Mouse (Mus musculus) cerebellum, adult 9-11 months (tissue): Measurements from ENCODE around the gene Calcrl.
"Not testable (repeated sequence)": the region's sequence is repeated elsewhere in the genome, so short reads cannot be mapped to it uniquely, and the experiment has no call there.

ENCODE experiments used
- DNase-seq: peaks from one replicate; pipeline ENCODE4 v3.0.0; 2022

Calcrl gene

DNA sequence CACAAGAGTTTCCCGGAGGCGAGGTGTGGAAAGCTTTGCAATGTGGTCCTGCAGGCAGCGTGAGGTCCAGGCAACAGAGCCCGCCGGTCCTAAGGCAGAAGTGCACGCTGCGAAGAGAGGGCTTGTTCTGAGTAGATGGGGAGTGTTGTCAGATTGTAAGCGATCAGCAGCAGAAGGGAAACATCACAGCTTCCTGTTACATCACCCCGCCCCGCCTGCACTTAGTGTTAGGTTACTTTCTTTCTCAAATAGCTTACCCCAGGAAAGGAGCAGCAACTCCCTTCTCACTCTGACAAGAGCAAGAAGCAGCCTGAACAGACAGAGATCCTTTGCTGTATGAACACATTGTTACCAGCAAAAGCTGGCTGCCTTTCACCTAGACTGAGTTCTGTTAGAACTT lies at the start of gene Calcrl:
Gene Calcrl, minus strand, starts transcription at position 274 of the 400 bp plus-strand sequence.
- DNase-seq, result peak; percentile 5

DNA sequence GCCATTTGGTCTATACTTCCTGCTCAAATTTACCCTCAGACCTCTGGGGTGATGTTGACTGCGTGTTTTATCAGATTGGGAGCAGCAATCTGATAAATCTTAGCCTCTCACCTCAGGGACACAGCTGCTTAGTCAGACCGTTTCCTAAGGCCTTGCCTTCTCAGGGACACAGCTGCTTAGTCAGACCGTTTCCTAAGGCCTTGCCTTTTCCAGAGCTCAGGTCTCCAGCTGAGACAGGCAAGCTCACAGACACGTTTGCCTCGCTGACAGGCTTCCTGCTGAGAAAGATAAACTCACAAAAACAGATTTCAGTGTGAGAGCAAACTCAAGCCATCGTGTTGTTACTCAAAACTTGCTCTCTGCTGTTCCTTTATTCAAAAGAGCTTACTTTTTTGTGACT lies 49.4 kb upstream of the Calcrl start:
- no peak for DNase-seq

DNA sequence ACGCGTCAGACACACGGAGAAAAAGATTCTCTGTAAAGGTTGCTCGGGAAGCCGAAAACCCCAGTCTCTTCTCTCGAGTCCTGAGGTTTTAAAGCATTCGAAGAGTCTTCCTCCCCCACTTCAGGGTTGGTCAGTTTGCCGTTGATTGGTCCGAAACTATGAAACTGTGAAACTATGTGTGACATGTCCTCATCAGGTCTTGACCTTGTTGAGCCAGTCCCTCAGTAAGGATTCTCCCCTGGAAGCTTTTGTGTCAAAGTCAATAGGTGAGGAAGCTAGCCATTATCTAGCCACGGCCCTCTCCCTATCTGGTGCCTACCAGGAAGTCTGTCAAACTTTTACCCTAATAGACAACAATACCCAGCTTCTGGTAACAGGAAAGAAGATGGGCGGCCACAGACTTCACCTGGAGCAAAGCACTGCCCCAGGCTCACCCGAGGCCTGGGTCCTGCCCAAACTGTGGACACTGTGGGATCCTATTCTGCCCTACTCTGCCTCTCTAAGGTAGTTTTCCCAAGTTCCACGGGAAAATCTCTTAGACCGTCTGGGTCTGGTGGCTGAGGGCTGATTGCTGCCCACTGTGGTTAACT lies 48.8 kb upstream of the Calcrl start:
- no peak for DNase-seq

DNA sequence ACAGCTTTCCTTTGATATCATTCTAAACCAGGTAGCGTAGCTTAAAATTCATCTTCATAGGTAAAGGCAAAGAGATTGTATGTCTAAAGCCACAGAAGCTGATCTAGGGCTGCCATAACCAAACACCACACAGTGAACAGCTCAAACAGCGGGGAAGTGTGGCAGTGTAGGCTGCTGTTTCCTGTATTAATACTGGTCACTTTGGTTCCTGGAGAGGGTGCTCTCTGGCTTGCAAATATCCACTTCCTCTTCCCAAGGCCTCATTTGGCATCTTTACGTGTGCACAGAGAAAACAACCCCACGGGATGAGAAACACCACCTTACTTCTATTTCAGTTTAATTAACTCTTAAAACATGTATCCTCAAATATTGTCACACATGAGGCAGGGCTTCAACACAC lies 42.2 kb upstream of the Calcrl start:
- no peak for DNase-seq

DNA sequence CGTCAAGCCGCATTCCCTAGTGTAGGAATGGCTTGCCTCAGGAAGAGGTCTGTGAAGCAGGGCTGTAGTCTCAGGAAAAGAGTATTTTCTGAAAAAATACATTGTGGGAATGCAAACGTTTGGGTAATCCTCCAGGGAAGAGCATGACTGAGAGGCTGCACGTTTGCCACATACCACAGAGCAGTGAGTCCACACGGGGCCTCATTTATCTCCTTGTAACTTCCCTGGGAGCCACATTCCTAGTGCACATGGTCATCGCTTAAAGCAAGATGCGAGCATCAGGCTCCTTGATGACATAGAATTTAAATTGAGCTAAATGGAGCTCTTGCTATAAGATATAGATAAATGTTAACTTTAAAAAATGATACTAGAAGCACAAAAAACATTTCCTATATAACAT lies 39.7 kb upstream of the Calcrl start:
- DNase-seq, result no peak

DNA sequence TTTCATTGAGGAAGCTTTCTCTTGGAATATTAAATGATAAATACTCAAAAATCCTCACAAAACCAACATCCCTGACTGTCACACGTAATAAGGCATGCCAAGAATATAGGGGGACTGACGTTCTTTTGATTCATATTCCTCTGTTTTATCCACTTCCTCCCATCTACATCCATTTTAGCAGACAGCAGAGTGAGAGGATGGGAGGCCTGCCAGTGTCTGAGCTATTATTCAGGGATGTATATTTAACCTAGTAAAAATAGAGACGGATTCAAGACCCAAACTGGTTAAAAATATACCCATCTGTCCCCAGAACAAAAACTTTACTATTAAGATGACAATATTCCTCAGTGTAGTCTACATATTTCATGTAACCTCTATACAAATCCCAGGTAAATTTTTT lies 37.2 kb upstream of the Calcrl start:
- DNase-seq, result no peak

DNA sequence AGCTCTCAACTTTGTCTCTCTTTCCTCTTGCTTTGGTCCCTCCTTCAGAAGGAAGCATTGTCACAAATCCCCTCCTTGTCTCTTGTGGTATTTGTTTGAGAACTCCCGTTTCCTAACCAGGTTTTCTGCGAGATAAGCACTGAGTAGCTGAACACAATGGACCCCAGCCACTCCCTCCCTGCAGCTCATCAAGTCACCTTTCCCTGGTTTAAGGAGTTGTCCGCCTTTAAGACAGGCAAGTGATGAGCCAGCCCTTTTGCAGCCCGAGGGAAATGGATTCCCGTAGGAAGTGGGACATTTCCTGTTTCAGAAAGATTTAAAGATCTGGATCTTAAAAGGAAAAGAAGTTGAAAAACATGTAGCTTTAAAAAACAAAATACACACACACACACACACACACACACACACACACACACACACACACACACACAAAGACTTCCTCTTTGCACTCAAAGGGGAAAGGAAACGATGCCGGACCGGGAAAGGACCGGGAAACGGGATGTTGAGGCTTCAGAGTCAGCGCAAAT lies 34.5 kb upstream of the Calcrl start:
- DNase-seq, result no peak

DNA sequence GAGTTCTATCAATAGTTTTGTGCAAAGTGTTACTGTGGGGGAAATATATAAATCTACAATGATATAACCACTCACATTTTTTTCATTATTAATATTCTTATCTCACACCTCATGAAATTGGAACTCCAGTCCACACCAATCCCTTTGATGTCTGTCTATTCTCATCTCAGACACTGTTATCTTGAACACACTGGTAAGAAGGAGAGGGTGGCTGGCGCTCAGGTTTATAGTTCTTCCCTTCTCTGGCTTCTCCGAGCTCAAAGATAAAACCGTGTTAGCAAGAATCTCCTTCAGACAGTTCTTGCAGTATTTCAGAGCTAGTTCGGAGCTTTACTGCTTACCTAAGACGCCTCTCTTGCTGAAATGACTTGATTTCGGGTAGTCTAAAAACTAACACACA lies 32.0 kb upstream of the Calcrl start:
- DNase-seq, result no peak

DNA sequence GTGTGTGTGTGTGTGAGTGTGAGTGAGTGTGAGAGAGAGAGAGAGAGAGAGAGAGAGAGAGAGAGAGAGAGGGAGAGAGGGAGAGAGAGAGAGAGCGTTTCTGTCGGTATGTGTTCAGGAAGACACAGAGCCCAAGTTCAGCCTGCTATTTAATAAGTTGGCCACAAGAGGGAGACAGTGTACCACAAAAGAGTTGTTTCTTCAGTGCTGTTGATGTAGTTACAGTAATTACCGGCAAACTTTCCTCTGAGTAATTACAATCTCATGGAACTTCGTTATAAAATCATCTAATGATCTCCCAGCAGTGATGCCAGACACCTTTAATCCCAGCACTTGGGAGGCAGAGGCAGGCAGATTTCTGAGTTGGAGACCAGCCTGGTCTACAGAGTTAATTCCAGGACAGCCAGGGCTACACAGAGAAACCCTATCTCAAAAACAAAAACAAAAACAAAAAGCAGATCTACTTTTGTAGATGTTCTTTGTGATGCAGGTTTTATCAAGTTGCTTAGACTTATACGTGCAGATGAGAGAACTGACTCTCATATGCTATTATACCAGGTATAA lies 30.1 kb upstream of the Calcrl start:
- peak; percentile 26 for DNase-seq

DNA sequence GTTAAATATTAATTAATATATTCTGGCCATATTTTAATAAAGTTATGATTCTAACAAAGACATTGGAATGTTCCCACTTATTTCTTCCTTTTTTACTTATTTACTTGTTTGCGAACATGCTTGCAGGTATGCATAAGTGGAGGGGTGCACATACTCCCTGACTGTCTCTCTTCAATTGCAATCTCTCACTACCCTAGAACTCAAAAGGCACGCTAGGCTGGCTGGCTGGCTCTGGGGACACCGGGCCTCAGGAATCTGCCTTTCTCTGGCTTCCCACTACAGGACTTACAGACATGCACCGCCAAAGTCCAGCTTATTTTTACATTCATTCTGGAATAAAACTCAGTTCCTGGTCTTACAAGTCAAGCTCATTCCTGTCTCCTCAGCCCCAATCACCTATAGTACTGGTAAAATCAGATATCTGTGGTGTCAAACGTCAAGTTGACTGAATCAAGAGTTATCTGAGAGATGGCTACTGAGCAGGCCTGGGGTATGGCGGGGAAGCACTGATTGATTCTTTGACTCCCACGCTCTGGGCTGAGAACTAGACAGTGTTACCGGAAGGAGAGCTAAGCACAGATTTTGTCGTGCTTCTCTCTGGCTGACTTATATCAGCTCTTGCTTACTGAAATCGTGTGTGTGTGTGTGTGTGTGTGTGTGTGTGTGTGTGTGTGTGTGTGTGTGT lies 29.5 kb upstream of the Calcrl start:
- DNase-seq, result no peak

DNA sequence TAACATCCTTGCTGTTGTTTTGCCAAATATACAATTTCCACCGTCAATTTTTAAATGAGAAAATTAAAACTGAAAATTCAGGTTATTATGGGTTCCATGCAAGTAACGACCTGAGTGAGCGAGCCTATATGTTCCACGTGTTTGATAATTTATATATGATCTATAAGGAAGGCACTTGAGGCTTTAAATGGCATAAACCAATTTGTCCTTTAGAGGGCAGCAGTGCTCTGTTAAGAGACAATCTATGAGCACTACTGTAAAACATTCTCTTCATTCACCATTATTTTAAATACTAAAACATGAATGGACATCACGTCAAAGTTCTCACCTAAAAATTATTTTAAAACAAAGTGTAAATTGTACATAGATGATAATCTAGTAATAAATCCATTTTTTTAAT lies 28.8 kb upstream of the Calcrl start:
- no peak for DNase-seq

DNA sequence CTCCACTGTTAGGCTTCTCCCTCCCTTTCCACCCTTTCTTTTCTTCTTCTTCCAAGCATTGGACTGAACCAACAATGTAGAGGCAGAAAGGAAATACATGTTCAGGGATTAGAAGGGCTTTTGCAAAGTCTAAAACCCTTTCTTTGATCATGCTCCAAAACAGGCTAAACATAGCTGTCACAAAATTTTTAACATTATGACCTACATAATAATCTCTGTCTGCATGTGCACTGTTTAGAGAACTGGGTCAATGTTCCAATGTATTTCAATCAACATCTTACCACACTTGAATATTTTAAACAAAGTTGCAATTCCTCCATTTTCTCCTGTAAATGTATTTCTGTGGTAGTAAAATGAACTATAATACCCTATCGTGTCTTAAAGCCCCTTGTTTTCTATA lies 20.3 kb upstream of the Calcrl start:
- DNase-seq, result no peak

DNA sequence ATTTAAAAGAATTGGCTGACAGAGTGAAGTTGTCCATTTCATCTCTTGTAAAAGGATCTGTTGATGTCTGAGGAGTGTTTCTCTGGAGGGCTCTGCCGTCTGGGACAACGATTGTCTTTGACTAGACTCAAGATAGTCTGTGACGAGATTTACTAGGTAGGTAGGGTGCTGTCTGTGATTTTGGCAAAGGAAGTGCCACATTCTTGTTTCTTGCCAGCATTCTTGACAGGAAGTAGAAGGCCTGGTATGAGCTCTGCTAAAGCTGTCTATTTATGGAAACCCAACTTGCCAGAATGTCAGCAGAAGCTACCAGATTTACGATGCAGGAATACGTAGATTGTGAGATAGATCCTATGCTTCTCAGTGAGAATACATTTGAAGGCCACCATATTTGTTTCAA lies 16.7 kb upstream of the Calcrl start:
- no peak for DNase-seq

DNA sequence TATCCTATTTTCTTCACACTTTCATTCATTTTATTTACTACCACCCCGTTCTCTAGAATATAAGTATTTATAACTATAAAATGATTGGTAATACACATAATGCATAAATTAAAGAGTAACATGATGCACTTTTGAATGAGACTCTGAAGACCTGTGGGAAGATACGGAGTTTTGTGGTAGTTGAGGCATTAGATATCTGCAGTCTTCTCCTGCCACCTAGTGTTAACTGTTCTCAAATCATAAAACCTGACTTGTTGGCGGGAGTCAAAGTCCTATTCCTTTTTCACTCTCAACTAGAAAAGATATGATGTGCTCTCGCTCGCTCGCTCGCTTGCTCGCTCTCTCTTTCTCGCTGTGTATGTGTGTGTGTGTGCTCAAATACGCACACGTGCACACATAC lies 4.5 kb upstream of the Calcrl start:
- DNase-seq, result no peak

DNA sequence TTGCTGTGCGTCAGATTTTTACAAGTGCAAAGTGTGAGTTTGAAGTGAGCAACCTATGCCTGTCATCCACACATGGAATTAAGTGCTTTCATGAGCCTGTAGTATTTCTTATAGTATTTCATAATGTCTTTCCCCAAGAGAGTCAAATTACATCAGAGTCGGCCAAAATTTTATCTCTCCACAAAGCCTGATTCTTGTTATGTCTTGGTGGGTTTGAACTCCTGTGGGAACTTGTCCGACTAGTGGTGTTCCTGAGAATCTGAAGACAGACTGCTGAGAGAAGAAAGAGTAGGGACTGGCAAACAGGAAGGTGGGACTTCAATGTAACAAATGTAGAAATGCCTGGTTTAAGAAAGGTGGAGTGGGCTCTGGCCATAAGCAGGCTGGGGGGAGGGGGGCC lies 3.6 kb upstream of the Calcrl start:
- DNase-seq, result no peak

DNA sequence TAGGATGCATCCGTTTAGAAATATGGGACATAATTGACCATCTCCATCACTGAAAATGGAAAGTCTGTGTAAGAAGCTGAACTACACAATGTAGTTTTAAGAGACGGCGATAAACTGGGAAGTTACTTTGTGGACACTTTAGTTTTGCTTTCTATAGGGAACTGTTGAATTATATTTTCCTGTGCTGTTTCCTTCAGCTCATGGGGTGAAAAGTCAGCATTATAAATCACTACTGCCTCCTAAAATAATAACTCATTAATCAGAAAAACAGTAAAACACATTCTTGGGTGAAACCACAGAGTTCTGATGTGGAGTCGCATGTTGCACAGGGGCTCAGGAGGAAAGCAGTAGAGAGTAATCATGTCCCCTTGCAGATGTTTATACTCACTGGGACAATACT lies 1.3 kb upstream of the Calcrl start:
- no peak for DNase-seq

DNA sequence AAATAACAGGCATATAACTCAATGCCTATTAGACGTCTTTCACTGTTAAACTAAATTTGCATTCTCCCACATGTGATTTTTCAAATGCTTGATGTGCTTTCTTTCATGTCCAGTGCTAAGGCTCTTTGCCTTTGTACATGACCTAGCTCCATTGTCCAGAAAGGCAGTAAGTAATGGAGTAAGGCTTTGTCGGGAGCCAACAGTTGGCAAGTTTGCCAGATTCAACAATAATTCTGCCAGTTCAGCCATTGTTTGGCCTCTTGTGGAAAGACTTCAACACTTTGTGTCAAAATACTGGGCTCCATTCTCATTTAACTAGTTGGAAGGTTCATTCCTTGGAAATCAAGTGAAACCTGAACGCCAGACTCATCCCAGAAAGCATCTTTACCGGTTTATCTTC lies 8.7 kb downstream of the Calcrl start:
- no peak for DNase-seq

DNA sequence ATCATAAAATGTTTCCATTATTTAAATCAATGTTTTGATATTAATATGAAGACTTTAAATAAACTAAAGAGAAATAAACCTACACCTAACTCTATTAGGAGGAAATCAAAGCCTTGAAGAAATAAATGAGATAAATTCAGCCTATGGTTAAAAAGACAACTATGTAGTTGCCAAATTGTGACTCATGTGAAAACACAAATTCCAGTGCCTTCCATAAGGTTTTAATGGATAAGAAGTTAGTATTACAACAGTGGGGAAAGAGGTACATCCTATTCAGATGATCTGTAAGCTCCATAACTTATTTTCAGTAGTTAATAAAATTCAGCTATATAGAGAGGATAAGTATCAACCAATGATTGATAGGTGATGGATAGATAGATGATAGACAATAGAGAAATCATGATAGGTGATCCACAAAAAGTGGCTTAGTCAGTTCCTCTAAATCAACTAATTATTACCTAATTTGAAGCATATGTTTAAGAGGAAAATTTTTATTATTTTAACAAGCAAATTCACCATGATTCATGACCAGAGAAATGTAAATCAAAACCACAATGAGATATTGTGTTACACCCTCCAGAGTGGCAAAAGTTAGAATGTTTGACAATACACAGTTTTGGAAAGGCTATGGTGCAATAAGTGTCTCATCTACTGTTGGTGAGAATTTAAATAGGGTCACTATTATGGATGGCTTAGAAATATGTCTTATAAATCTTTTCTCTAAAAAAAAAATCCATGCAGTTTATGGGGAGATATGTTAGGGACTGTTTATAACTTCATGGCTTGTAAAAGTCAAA lies 15.2 kb downstream of the Calcrl start:
- no peak for DNase-seq

DNA sequence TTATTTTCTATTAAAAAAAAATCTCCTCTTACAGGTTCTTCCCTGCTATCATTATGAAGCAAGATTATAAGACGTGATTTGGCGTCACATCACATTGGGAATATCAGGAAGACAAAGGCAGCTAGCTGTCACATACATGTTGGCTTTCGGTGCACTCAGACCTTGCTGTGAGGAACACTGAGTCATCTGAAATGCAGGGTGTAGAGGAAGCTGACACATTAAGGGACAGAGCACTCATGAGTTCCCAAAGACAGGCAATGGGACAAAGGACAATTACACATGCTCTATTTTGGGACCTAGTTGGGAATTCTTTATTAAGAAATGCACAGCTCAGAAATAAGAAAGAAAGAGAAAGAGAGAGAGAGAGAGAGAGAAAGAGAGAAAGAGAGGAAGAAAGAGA lies 20.4 kb downstream of the Calcrl start:
- DNase-seq, result no peak

DNA sequence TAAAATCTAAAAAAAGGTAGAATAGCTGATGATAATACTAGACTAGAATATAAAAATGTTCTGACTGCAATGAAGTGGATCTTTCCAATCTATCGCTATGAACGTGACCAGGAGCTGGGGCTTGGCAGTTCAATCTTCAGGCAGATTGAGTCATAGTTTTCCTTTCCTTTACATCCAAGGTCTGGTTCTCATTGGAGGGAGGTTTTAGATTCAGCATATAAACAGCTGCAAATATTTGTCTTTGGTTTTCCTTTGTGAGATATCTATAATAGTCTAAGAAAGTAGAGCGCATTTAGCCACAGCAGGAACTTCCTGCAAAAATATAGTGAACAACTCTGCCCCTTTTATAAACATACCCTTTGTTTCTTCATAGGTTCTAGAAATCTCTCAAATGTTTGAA lies 22.5 kb downstream of the Calcrl start:
- no peak for DNase-seq

DNA sequence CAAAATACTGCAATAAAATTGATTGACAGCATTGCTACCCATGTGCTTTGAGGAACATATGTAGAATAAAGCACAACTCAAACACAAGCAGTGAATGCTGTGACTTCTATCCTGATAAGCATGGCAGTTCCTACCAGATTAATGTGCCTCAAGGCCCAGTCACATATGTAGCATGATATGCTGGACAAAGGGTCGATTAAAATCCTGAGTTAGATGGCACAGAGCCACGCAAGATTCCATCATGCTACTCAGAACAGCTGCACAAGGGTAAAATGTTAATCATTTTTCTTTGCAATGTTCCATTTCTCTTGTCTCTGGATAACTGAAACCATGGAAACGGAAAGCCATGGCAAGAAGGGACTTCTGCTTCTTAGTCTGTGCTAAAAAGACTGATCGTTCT lies 28.7 kb downstream of the Calcrl start:
- no peak for DNase-seq

DNA sequence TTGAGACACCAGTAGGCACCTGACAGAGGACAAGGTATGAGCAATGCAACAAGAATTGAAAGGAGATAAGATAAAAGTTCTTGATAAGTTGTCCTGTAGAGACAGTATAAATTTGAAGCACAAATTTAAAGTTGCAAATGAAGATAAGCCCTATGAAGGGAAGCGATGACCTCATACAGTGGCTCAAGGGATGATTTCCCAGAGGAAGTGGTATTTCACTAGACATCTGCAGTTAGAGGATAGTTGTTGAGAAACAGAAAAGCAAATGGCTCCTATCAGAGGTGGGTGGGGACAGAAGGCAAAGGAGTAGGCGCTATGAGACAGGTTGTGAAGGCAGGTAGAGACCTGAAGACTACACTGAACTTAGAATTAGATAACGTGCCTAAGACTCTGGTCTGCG lies 32.0 kb downstream of the Calcrl start:
- DNase-seq, result no peak

DNA sequence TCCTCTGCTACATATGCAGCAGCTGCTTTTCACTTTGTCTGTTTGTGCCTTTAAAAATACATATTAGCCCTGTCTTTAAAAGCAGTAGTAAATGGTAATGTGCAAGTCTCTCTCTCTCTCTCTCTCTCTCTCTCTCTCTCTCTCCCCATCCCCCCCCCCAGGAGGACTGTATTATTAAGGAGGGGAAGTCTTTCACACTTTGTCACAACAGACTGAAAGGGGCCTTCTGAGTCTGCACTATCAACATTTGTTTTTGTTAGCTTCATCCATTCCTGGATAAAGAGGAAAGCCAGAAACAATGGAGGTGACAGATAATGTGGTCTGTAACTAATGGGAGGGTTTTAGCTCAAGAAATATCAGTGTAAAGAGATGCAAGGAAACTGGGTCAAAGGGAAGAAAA lies 36.1 kb downstream of the Calcrl start:
- DNase-seq, result no peak

DNA sequence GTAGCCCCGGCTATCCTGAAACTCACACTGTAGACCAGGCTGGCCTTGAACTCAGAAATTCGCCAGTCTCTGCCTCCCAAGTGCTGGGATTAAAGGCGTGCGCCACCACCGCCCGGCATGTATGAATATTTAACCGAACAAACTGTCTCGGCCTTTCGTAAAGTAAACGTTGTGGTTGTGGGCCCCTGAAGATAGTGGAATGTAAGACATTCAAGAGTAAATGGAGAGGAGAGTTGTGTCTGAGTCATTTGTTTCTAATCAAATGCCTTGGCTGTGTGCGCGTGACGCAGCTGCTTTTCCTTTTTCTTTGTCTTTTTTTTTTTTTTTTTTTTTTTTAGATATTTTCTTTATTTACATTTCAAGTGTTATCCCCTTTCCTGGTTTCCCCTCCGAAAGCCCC lies 36.7 kb downstream of the Calcrl start:
- not testable (repeated sequence) for DNase-seq
